Mouse (Mus musculus): Measurements from ENCODE around the gene Zfp142.

The Zfp142 gene

GRCm38 (mm10) chr1:74587773-74588445, at the start of gene Zfp142, which contains the start of gene Bcs1l:
TSS of gene Zfp142 (minus strand) at chr1:74588246.
TSS of gene Bcs1l (plus strand) at chr1:74588289.
- peak; percentile 97 for DNase-seq (ENCODE audit: low read depth)

DNA sequence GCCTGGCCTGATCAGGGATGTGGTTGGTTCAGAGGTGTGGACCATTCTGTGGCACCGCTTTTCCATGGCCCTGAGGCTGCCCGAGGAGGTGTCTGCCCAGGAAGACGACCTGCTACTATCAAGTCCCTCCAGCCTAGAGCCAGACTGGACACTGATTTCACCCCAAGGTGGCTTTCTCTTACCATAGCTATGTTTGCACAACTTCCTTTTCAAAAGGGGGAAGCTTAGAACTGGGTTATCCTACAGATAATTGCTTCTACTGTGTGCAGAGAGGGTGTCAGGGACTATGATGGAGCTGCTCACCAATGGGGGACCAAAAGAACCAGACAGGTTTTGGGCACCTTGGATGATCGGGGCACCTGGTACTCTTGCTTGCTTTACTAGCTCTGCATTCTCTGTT, 44.7 kb upstream of the Zfp142 start:
- no peak for DNase-seq (ENCODE audit: low read depth)

GRCm38 (mm10) chr1:74628001-74628400, 40.0 kb upstream of the Zfp142 start:
- no peak for DNase-seq (ENCODE audit: low read depth)

- DNase-seq (ENCODE audit: low read depth) = no peak
Observed at GRCm38 (mm10) chr1:74626076-74626475, 38.0 kb upstream of the Zfp142 start.

GRCm38 (mm10) chr1:74624183-74624582, 36.1 kb upstream of the Zfp142 start:
- no peak for DNase-seq (ENCODE audit: low read depth)

GRCm38 (mm10) chr1:74601267-74601962, 13.4 kb upstream of the Zfp142 start, which contains the start of the genes Rnf25 and Stk36:
TSS of gene Rnf25 (minus strand) at chr1:74601397.
TSS of gene Stk36 (plus strand) at chr1:74601445.
- DNase-seq (ENCODE audit: low read depth) = peak; percentile 88

DNA sequence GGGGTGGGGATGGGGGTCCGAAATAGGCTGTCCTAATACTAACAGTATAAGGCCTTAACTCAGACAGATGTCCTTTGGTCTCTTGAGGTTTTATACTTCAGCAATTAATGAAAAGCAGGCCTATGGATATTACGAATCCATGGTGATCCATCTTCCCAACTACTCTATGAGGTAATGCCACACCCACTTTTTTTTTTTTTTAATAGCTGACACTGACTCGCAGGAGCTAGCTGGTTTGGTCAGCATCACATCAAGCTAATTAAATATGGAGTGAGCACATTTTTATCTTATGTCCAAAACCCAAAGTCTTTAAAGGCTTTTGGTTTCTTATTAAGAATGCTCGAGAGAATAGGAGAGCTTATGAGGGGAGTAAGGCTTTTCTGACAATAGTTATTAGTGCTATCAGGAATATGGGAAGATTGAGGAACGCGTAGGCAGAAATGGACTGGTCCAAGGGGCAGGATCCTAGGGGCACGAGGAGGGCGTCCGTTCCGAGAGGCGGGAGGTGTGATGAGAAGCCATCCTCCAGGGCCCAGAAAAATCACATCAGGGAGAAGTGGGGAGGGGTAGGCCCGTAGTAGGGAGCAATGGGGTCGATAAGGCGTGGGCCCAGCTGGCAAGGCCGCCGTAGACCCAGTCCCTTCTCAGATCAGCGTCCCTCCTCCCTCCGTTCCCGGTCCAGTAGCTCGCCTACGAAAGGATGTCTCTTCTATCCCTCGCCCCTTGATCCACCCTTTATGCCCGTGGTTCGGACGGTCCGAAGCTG, 12.6 kb upstream of the Zfp142 start:
- no peak for DNase-seq (ENCODE audit: low read depth)

GRCm38 (mm10) chr1:74594434-74594833, 6.4 kb upstream of the Zfp142 start:
- DNase-seq (ENCODE audit: low read depth) = no peak

DNA sequence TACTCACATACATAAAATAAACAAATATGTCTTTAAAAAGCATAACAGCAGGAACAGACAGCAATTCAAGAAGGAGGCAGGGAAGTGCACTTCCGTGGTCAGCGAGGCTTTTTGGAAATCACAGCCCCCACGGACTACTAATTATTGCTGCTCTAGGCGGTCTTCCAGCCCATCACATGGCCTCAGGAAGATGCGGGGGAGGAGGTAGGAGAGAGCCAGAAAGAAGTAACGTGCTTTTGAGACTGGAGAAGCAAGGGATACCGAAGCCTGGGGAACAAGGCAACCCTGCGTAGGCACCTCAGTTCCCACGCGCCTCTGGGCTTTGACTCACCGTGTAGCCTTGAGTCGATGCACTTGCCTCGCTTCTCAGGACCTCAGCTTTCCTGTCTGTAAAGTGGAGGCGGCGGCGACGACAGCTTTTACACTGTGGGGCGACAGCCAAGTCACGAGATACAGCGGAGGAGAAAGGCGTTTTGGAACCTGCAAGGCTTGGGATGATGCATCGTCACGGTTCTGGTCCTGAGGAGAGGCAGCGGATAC, 743 bp downstream of the Zfp142 start:
- DNase-seq (ENCODE audit: low read depth) = no peak

GRCm38 (mm10) chr1:74584616-74585398, 3.2 kb downstream of the Zfp142 start:
- no peak for DNase-seq (ENCODE audit: low read depth)

GRCm38 (mm10) chr1:74582621-74583020, 5.4 kb downstream of the Zfp142 start:
- DNase-seq (ENCODE audit: low read depth) = no peak

DNA sequence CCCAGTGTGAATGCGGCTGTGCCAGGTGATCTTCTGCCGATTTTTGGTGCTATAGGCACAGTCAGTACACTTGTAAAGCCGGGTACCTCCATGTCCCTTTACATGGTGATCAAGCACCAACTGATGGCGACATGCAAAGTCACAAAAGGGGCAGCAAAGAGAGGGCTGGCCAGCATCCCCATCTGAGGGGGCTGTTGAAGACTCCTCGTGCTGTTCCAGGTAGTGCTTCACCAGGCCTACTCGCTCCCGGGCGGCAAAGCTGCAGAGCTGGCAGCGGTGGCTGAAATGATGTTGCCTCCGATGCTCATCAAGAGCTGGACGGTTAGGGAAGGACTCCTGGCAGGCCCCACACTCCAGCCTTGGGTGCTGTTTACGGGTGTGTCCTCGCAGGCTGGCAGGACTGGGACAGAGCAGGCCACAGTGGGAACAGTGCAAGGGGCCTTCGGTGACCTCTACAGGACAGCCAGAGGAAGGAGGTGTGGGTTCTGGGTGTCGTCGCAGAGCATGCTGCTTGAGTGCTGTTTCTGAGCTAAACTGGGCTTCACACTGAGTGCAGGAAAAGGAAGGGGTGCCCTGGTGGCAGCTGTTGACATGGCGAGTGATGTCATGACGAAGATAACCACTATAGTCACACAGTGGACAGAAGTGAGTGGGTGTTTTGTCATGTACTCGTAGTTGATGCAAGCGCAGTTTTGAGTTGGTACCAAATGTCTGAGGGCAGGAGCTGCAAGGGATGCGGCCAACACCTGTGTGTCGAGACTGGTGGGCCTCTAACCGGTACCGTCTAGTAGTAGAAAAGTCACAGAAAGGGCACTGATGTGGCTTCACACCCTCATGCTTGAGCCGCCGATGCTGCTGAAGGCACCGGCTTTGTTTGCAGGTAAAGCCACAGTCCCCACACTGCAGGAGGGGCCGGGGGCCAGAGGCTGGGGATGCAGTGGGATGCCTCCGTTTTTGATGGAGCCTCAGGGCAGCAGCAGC, 18.0 kb downstream of the Zfp142 start:
- DNase-seq (ENCODE audit: low read depth) = no peak

GRCm38 (mm10) chr1:74565834-74566233, 22.2 kb downstream of the Zfp142 start:
- no peak for DNase-seq (ENCODE audit: low read depth)

DNA sequence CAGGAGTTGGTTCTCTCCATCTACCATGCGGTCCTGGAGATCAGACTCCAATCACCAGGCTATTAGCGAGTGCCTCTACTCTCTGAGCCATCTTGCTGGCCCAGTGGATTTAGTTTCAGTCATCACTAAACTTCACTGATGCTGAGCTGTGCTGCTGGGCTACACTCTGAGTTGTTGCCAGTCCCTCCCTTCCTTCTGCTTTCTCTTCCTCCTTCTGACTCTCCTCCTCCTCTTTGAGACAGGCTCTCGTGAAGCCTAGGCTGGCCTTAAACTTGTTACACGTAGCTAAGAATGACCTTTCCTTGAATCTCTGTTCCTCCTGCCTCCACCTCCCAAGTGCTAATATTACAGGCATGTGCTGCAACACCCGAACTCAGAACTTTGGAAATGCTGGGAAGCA, 29.0 kb downstream of the Zfp142 start:
- DNase-seq (ENCODE audit: low read depth) = no peak

DNA sequence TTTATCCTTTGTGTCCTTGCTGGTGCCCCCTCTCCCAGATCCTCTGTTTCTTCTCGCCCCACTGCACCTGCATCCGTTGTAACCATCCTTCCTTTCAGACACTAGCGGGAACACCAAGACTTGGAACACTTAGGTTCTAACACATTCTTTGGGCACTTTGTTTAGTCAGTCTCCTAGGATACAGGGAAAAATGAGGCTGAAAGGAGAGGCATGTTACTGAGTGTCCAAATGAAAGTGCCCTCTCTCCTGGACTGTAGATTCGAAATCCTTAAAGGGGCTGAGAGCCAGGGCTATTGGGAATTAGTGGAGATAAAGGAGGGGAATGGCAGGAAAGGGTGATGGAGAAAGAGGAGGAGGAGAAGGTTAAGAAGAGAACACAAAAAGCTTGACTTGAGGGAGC, 43.9 kb downstream of the Zfp142 start, which contains the start of gene Usp37:
Usp37 (minus strand) TSS at position 101 of the 400 bp plus-strand sequence.
- DNase-seq (ENCODE audit: low read depth) = no peak

DNA sequence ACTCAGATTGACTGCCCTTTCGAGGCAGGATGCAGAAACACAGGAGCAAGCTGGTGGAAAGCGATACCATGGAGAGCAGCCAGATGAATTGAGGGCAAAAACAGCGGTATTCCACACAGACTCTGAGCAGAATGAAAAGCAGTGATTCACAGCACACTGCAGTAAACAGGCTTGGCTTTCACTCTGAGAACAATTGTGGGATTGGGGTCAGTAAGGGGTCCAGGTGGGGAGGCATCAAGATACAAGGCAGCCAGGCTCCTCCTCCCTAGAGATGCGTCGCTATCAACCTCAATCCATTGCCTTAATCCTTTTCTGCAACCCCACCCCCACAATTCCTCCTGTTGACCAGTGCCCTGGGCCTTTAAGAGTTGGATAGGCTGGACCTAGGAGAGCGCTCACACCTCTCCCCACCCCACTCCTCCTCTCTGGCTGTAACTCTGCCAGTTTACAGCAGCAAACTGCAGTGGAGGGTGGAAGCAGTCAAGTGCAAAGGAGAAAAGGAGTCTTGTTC, 45.5 kb downstream of the Zfp142 start, which contains the start of gene Plcd4:
Plcd4 (plus strand) TSS at position 438 of the 511 bp plus-strand sequence.
- DNase-seq (ENCODE audit: low read depth) = no peak

DNA sequence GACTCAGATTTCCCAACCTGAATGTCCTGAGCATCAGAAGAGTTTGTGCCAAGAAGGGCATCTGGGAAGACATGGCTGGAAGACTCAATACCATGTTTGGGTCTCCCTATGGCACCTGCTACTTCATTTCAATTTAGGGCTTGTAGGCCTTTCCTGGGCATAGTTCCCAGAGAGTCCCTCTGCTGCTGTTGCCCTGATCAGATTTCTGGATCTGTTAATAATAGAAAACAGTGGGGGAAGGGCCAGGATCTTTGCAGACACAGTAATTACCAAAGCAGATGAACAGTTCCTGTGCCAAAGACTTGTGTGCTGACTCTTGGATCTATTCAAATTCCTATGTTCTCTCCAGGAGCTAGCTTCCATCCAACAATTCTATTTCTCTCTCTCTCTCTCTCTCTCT, 49.4 kb downstream of the Zfp142 start:
- DNase-seq (ENCODE audit: low read depth) = no peak

GRCm38 (mm10) chr1:74528589-74528988, 59.5 kb downstream of the Zfp142 start:
- DNase-seq (ENCODE audit: low read depth) = no peak

GRCm38 (mm10) chr1:74524746-74525145, 63.3 kb downstream of the Zfp142 start:
- no peak for DNase-seq (ENCODE audit: low read depth)

GRCm38 (mm10) chr1:74519875-74520274, 68.2 kb downstream of the Zfp142 start:
- DNase-seq (ENCODE audit: low read depth) = no peak
